In the genomic region with DNA sequence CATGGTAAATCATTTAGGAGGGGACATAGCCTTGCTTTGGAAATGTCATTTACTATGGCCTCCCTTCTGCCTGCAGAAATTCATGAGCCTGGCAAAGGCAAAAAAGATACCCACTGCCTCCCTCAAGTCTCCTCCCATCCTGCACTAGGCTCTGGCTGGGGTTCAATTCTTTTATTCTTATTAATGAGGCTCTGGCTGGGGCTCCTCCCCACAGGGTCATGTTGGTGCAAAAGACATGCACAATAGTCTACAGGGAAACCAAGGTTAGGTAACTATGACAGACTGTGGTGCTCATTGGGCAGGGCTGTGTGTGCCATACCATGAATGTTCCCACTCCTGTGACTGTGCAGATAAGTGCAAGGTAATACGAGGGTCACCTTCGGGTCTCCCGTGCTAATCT, we compare ENCODE assay signal across 21 mouse cellular contexts.
"Had no signal": no experiment of that assay in that cellular context is flagged by ENCODE, and none has a peak within 500 bp of the region (broad histone marks: within the 10 kb centered on the region; RNA-seq: fewer than 3 reads in every experiment).

No protein-coding gene starts in this region.

- H3K9me3 ChIP-seq: limb, embryonic 12.5 days; limb, embryonic 15.5 days; midbrain, embryonic 13.5 days had no signal

- H3K27ac ChIP-seq: limb, embryonic 12.5 days; limb, embryonic 15.5 days; liver, embryonic 14.5 days; macrophage; midbrain, embryonic 13.5 days; stomach, postnatal 0 days had no signal

- H3K36me3 ChIP-seq: limb, embryonic 12.5 days; limb, embryonic 15.5 days; midbrain, embryonic 13.5 days had no signal

- DNase-seq: kidney, adult 9 months; kidney, postnatal 14 days; kidney, postnatal 4 days; left cerebral cortex, postnatal 4 days; liver, postnatal 0 days; lung, embryonic 14.5 days; right cerebral cortex, adult 18-20 months; right cerebral cortex, postnatal 14 days; right cerebral cortex, postnatal 4 days; thymus, adult 2 months; thymus, postnatal 14 days; thymus, postnatal 4 days had no signal

- H3K4me2 ChIP-seq: limb, embryonic 12.5 days; limb, embryonic 15.5 days; liver, embryonic 11.5 days; lung, embryonic 14.5 days; midbrain, embryonic 13.5 days had no signal

- H3K27me3 ChIP-seq: limb, embryonic 15.5 days had no signal

- H3K4me1 ChIP-seq: limb, embryonic 12.5 days; limb, embryonic 15.5 days had no signal

- ATAC-seq: liver, postnatal 0 days; lung, postnatal 0 days; midbrain, embryonic 13.5 days had no signal

- H3K4me3 ChIP-seq: limb, embryonic 12.5 days; limb, embryonic 15.5 days; midbrain, embryonic 13.5 days; myocyte had no signal

- H3K9ac ChIP-seq: limb, embryonic 12.5 days; limb, embryonic 15.5 days; liver, embryonic 14.5 days; liver, postnatal 0 days; lung, embryonic 14.5 days; midbrain, embryonic 13.5 days had no signal
